24 mouse cellular contexts compared by ENCODE assay signal in the genomic region with DNA sequence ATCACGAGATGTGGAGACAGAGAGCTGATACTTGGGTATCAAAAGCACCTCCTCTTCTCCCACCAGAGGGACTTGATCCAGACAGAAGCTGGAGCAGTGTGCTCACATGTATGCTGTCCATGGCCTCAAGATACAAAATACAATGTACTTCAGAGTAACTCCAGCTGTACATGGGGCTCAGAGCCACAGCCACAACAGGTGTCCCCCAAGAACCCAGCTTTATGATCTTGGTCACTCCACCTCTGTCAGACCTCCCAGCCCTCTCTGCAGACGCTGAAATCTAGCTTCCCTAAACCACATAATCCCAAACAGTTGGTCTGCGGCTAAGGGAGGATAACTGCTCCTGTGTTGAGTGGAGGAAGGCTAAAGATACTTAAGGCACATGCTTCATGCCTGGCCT.
DNase-seq lines count a peak whose midpoint lies in the region; ATAC-seq and TF ChIP-seq lines count a peak whose summit lies in the region.
"Had no signal": no experiment of that assay in that cellular context is flagged by ENCODE, and none has a peak within 500 bp of the region (broad histone marks: within the 10 kb centered on the region; RNA-seq: fewer than 3 reads in every experiment).

No protein-coding gene starts in this region.

- H3K36me3 ChIP-seq in forebrain, embryonic 10.5 days (replicated peaks), result no peaks in the 10 kb centered on the region
- H3K36me3 ChIP-seq in forebrain, embryonic 12.5 days (replicated peaks), result no peaks in the 10 kb centered on the region
- H3K36me3 ChIP-seq in liver, embryonic 11.5 days (ENCODE audit: control insufficient read depth, insufficient read depth, low read length), result no peaks in the 10 kb centered on the region
- H3K36me3 ChIP-seq in liver, embryonic 12.5 days, result no peaks in the 10 kb centered on the region
- no peaks in the 10 kb centered on the region for H3K36me3 ChIP-seq in limb, embryonic 10.5 days
- H3K36me3 ChIP-seq in limb, embryonic 14.5 days (ENCODE audit: control insufficient read depth, insufficient read depth, low read length), result no peaks in the 10 kb centered on the region
- H3K36me3 ChIP-seq: embryonic facial prominence, embryonic 13.5 days; forebrain, embryonic 15.5 days; heart, embryonic 13.5 days had no signal

- ATAC-seq in forebrain, embryonic 12.5 days (ENCODE audit: low FRiP score), result no peak
- ATAC-seq in liver, embryonic 11.5 days (replicated peaks; ENCODE audit: low FRiP score), result no peak
- no peak for ATAC-seq in liver, embryonic 12.5 days
- ATAC-seq in limb, embryonic 14.5 days (ENCODE audit: low FRiP score, low read depth), result peak; percentile 44
- no peak for ATAC-seq in CD4-positive, CD25-positive, alpha-beta regulatory T cell, adult 4 months
- ATAC-seq: forebrain, embryonic 15.5 days; hindbrain, postnatal 0 days; inflammation-experienced regulatory T-cells, adult 6 months had no signal

- H3K9ac ChIP-seq in forebrain, embryonic 12.5 days, result no peak overlapping the region
- no peak overlapping the region for H3K9ac ChIP-seq in liver, embryonic 11.5 days (ENCODE audit: low read depth, low read length)
- H3K9ac ChIP-seq in liver, embryonic 12.5 days, result no peak overlapping the region
- H3K9ac ChIP-seq in limb, embryonic 14.5 days (ENCODE audit: low read depth, low read length, severe bottlenecking), result no peak overlapping the region
- H3K9ac ChIP-seq: embryonic facial prominence, embryonic 13.5 days; forebrain, embryonic 15.5 days; heart, embryonic 13.5 days; hindbrain, embryonic 14.5 days had no signal

- no peak for TF ChIP-seq POLR2A in limb, embryonic 14.5 days (IDR thresholded peaks at IDR 0.05; ENCODE audit: borderline replicate concordance, extremely low read depth, insufficient read depth, insufficient read length)

- DNase-seq in forebrain, embryonic 10.5 days (ENCODE audit: extremely low spot score, low spot score), result peak; percentile 9
- peak; percentile 15 for DNase-seq in liver, embryonic 11.5 days (ENCODE audit: low spot score)
- DNase-seq in limb, embryonic 10.5 days (ENCODE audit: low spot score), result peak; percentile 26
- DNase-seq in limb, embryonic 14.5 days (ENCODE audit: low spot score), result no peak
- no peak for DNase-seq in kidney, adult 18-20 months
- DNase-seq: adrenal gland, adult 2 months; adrenal gland, postnatal 14 days; B cell, adult 2 months; cerebellum, adult 11 months; cerebellum, adult 2 months; cerebellum, adult 9-11 months; cerebellum, postnatal 25 days; gastrocnemius, postnatal 25 days; heart, postnatal 14 days; heart, postnatal 4 days had no signal

- H3K27ac ChIP-seq in forebrain, embryonic 10.5 days, result no peak overlapping the region
- H3K27ac ChIP-seq in forebrain, embryonic 12.5 days, result no peak overlapping the region
- no peak overlapping the region for H3K27ac ChIP-seq in liver, embryonic 11.5 days (ENCODE audit: low read depth, low read length)
- H3K27ac ChIP-seq in liver, embryonic 12.5 days, result no peak overlapping the region
- H3K27ac ChIP-seq in limb, embryonic 10.5 days, result no peak overlapping the region
- H3K27ac ChIP-seq in limb, embryonic 14.5 days (replicated peaks; ENCODE audit: low read depth, low read length), result no peak overlapping the region
- H3K27ac ChIP-seq: embryonic facial prominence, embryonic 13.5 days; forebrain, embryonic 15.5 days; heart, embryonic 13.5 days; hindbrain, embryonic 14.5 days; hindbrain, postnatal 0 days had no signal

- H3K4me3 ChIP-seq in forebrain, embryonic 10.5 days, result no peak overlapping the region
- H3K4me3 ChIP-seq in forebrain, embryonic 12.5 days (replicated peaks), result no peak overlapping the region
- H3K4me3 ChIP-seq in liver, embryonic 11.5 days (ENCODE audit: low read depth, low read length), result no peak overlapping the region
- no peak overlapping the region for H3K4me3 ChIP-seq in liver, embryonic 12.5 days
- H3K4me3 ChIP-seq in limb, embryonic 10.5 days, result no peak overlapping the region
- no peak overlapping the region for H3K4me3 ChIP-seq in limb, embryonic 14.5 days (replicated peaks; ENCODE audit: low read length)
- H3K4me3 ChIP-seq: embryonic facial prominence, embryonic 13.5 days; forebrain, embryonic 15.5 days; heart, embryonic 13.5 days had no signal

- no peaks in the 10 kb centered on the region for H3K9me3 ChIP-seq in forebrain, embryonic 10.5 days
- no peaks in the 10 kb centered on the region for H3K9me3 ChIP-seq in forebrain, embryonic 12.5 days
- no peaks in the 10 kb centered on the region for H3K9me3 ChIP-seq in liver, embryonic 11.5 days (ENCODE audit: control insufficient read depth, low read length)
- H3K9me3 ChIP-seq in liver, embryonic 12.5 days (replicated peaks), result no peaks in the 10 kb centered on the region
- no peaks in the 10 kb centered on the region for H3K9me3 ChIP-seq in limb, embryonic 10.5 days (replicated peaks)
- H3K9me3 ChIP-seq in limb, embryonic 14.5 days (ENCODE audit: control insufficient read depth, low read length), result no peaks in the 10 kb centered on the region
- H3K9me3 ChIP-seq: embryonic facial prominence, embryonic 13.5 days; forebrain, embryonic 15.5 days; heart, embryonic 13.5 days had no signal

- 84% methylated on average over 3 of the region's 3 CpGs for WGBS in forebrain, embryonic 10.5 days
- 81% methylated on average over 3 of the region's 3 CpGs for WGBS in forebrain, embryonic 12.5 days
- 44% methylated on average over 3 of the region's 3 CpGs for WGBS in liver, embryonic 11.5 days
- 51% methylated on average over 3 of the region's 3 CpGs for WGBS in liver, embryonic 12.5 days (ENCODE audit: insufficient replicate concordance)
- 66% methylated on average over 3 of the region's 3 CpGs for WGBS in limb, embryonic 10.5 days
- 38% methylated on average over 3 of the region's 3 CpGs for WGBS in limb, embryonic 14.5 days

- H3K27me3 ChIP-seq in forebrain, embryonic 10.5 days (ENCODE audit: poor library complexity, severe bottlenecking), result no peaks in the 10 kb centered on the region
- no peaks in the 10 kb centered on the region for H3K27me3 ChIP-seq in forebrain, embryonic 12.5 days
- H3K27me3 ChIP-seq in liver, embryonic 11.5 days (replicated peaks; ENCODE audit: control insufficient read depth, insufficient read depth, low read length), result no peaks in the 10 kb centered on the region
- no peaks in the 10 kb centered on the region for H3K27me3 ChIP-seq in liver, embryonic 12.5 days (replicated peaks)
- peaks cover 81% of the 10 kb centered on the region for H3K27me3 ChIP-seq in limb, embryonic 10.5 days (ENCODE audit: low read depth, poor library complexity, severe bottlenecking)
- peaks cover 7% of the 10 kb centered on the region; the same call in 1 of the 2 replicates for H3K27me3 ChIP-seq in limb, embryonic 14.5 days (ENCODE audit: control insufficient read depth, insufficient read depth, low read length)
- H3K27me3 ChIP-seq: embryonic facial prominence, embryonic 13.5 days; forebrain, embryonic 15.5 days had no signal

- no peak overlapping the region for H3K4me2 ChIP-seq in forebrain, embryonic 12.5 days
- no peak overlapping the region for H3K4me2 ChIP-seq in liver, embryonic 11.5 days
- no peak overlapping the region for H3K4me2 ChIP-seq in liver, embryonic 12.5 days
- H3K4me2 ChIP-seq in limb, embryonic 14.5 days (replicated peaks; ENCODE audit: low read depth, low read length, severe bottlenecking), result no peak overlapping the region
- H3K4me2 ChIP-seq: embryonic facial prominence, embryonic 13.5 days; forebrain, embryonic 15.5 days; heart, embryonic 13.5 days; hindbrain, embryonic 14.5 days had no signal

- H3K4me1 ChIP-seq in forebrain, embryonic 10.5 days, result 0 out of 2 replicates have a peak, but pooled peaks cover 7% of the 10 kb centered on the region
- H3K4me1 ChIP-seq in forebrain, embryonic 12.5 days, result peaks cover 7% of the 10 kb centered on the region; the same call in 1 of the 2 replicates
- no peaks in the 10 kb centered on the region for H3K4me1 ChIP-seq in liver, embryonic 11.5 days (replicated peaks; ENCODE audit: control insufficient read depth, insufficient read depth, low read length)
- H3K4me1 ChIP-seq in liver, embryonic 12.5 days, result no peaks in the 10 kb centered on the region
- H3K4me1 ChIP-seq in limb, embryonic 10.5 days, result peaks cover 15% of the 10 kb centered on the region
- peaks cover 6% of the 10 kb centered on the region for H3K4me1 ChIP-seq in limb, embryonic 14.5 days (ENCODE audit: control insufficient read depth, insufficient read depth, low read length)

Comparison
In these comparisons a context has a peak if more than half of its experiments do, and no peak if none do; other contexts are left out.
1. DNase-seq: peak in forebrain, embryonic 10.5 days (single experiment), liver, embryonic 11.5 days (single experiment) and limb, embryonic 10.5 days (single experiment); none in limb, embryonic 14.5 days (single experiment) and kidney, adult 18-20 months (single experiment).